Mouse (Mus musculus) MEL (cell line): Measurements from ENCODE around the gene Arhgap9.

Source experiments
- BHLHE40 ChIP-seq: IDR thresholded peaks from 2 replicates; pipeline ENCODE4 v1.6.1; 2012; ENCODE audit warnings: low read depth, mild to moderate bottlenecking, inconsistent platforms, low read length, improper control_type of control experiment, borderline replicate concordance
- EP300 ChIP-seq, 2 experiments: IDR thresholded peaks; 2 replicates each; pipeline ENCODE4 v1.6.1; 2011; ENCODE audit warnings: improper control_type of control experiment in 2 of 2, low read length in 2 of 2, low read depth in 1 of 2, mild to moderate bottlenecking in 1 of 2
- ETS1 ChIP-seq: IDR thresholded peaks from 2 replicates; pipeline ENCODE4 v1.6.1; 2012; ENCODE audit warnings: low read depth, mild to moderate bottlenecking, inconsistent platforms, low read length, improper control_type of control experiment, moderate library complexity
- GATA1 ChIP-seq: IDR thresholded peaks from 2 replicates; pipeline ENCODE4 v1.6.1; 2011; ENCODE audit warnings: low read depth, low read length, improper control_type of control experiment
- JUND ChIP-seq: IDR thresholded peaks from 2 replicates; pipeline ENCODE4 v1.6.1; 2011; ENCODE audit warnings: low read depth, mild to moderate bottlenecking, improper control_type of control experiment, low read length
- MAFK ChIP-seq: IDR thresholded peaks from 2 replicates; pipeline ENCODE4 v1.6.1; 2011; ENCODE audit warnings: low read depth, mild to moderate bottlenecking, low read length, improper control_type of control experiment, borderline replicate concordance
- MAZ ChIP-seq: IDR thresholded peaks from 2 replicates; pipeline ENCODE4 v1.6.1; 2012; ENCODE audit warnings: low read depth, mild to moderate bottlenecking, inconsistent platforms, low read length, improper control_type of control experiment
- MXI1 ChIP-seq: IDR thresholded peaks from 2 replicates; pipeline ENCODE4 v1.6.1; 2011; ENCODE audit warnings: mild to moderate bottlenecking, low read depth, low read length, improper control_type of control experiment
- NRF1 ChIP-seq: IDR thresholded peaks from 2 replicates; pipeline ENCODE4 v1.6.1; 2014; ENCODE audit warnings: low read depth, mild to moderate bottlenecking, inconsistent platforms, low read length, improper control_type of control experiment, moderate library complexity; ENCODE audit not compliant: poor library complexity, insufficient read depth, severe bottlenecking
- POLR2AphosphoS5 ChIP-seq: IDR thresholded peaks from 2 replicates; pipeline ENCODE4 v1.6.1; 2012; ENCODE audit warnings: low read depth, borderline replicate concordance, mild to moderate bottlenecking, inconsistent platforms, low read length, moderate library complexity, mixed read lengths
- RCOR1 ChIP-seq: IDR thresholded peaks from 2 replicates; pipeline ENCODE4 v1.6.1; 2012; ENCODE audit warnings: low read depth, mild to moderate bottlenecking, inconsistent platforms, low read length, improper control_type of control experiment
- USF1 ChIP-seq: IDR thresholded peaks from 2 replicates; pipeline ENCODE4 v1.6.1; 2014; ENCODE audit warnings: low read depth, mild to moderate bottlenecking, inconsistent platforms, low read length, improper control_type of control experiment, moderate library complexity

- TF ChIP-seq MXI1 (no peak), GATA1 (no peak), POLR2AphosphoS5 (no peak), ETS1 (no peak), JUND (no peak), EP300 (IDR thresholded peaks at IDR 0.05; ENCODE audit: low read depth in 1 of 2, low read length in 2 of 2) (no peak), MAFK (no peak), RCOR1 (no peak), MAZ (no peak), USF1 (no peak), BHLHE40 (no peak), NRF1 (no peak)
Measured at GRCm38 (mm10) chr10:127300361-127300760, 21.4 kb upstream of the Arhgap9 start.
